Mouse (Mus musculus) brain, embryonic 14.5 days (tissue): Measurements from ENCODE around the gene Usp49.

ENCODE experiments used
- CTCF ChIP-seq: fragments of 200-500 bp; IDR thresholded peaks from 2 replicates; pipeline ENCODE4 v1.5.1; 2012; ENCODE audit warnings: inconsistent platforms, mild to moderate bottlenecking, moderate library complexity, borderline replicate concordance; ENCODE audit not compliant: insufficient read depth, insufficient read length; ENCODE audit errors: extremely low read depth
- POLR2A ChIP-seq: fragments of 200-500 bp; IDR thresholded peaks from 2 replicates; pipeline ENCODE4 v1.6.1; 2012; ENCODE audit warnings: mild to moderate bottlenecking, inconsistent platforms, borderline replicate concordance; ENCODE audit not compliant: poor library complexity, insufficient read depth, insufficient read length, severe bottlenecking; ENCODE audit errors: extremely low read depth

- TF ChIP-seq POLR2A (no peak), CTCF (no peak)
Observed at GRCm38 (mm10) chr17:47710036-47710435, 79.5 kb downstream of the Usp49 start.
